Mouse (Mus musculus): ENCODE results near the gene Stard9. TPM values are rescaled to one million over a fixed set of nuclear protein-coding genes. Genes with fewer than 3 reads are reported as not detected.

Gene Stard9
- polyA plus RNA-seq, 1 experiment = 4.4 TPM

DNA sequence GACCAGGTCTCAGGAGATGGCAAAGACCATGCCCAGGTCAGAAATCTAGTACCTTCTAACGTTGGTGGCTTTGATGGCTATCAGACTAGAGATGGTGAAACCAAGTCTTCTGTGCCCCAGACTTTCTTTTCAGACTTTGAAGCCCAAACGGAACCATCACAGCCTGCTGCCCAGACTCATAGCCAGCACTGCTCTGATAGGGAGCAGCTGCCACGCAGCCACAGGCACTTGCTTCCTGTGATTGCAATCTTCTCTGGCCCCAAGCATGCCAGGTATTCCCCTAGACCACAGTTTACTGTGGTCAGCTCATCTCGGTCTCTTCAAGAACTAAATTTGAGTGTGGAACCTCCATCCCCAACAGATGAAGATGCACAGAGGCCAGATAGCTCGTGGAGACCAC is 73.8 kb downstream of the Stard9 start:
- H3K27ac ChIP-seq (ENCODE audit: insufficient read depth, low read depth, low read length) = no peak overlapping the region

GRCm38 (mm10) chr2:120707041-120707440 is 78.1 kb downstream of the Stard9 start:
- TF ChIP-seq POLR2A (IDR thresholded peaks at IDR 0.05; ENCODE audit: low read depth, low read length) = no peak
- TF ChIP-seq CTCF (conservative IDR thresholded peaks at IDR 0.05; ENCODE audit: insufficient read depth, insufficient read length, low read depth, low read length) = no peak
- H3K4me3 ChIP-seq (ENCODE audit: insufficient read depth, low read depth, low read length) = no peak overlapping the region
- H3K27ac ChIP-seq (ENCODE audit: insufficient read depth, low read depth, low read length) = no peak overlapping the region
- DNase-seq = no peak
- H3K27me3 ChIP-seq (replicated peaks; ENCODE audit: control insufficient read depth, insufficient read depth, low read length) = no peaks in the 10 kb centered on the region
- H3K36me3 ChIP-seq (ENCODE audit: control insufficient read depth, insufficient read depth, low read length) = no peaks in the 10 kb centered on the region
- H3K4me1 ChIP-seq (ENCODE audit: control insufficient read depth, insufficient read depth, low read length) = no peaks in the 10 kb centered on the region

More for the DNA sequence above, 73.8 kb downstream of the Stard9 start:
- Histone ChIP-seq H3K4me3 (ENCODE audit: insufficient read depth, low read depth, low read length) (no peak overlapping the region), H3K4me1 (ENCODE audit: control insufficient read depth, insufficient read depth, low read length) (no peaks in the 10 kb centered on the region), H3K36me3 (ENCODE audit: control insufficient read depth, insufficient read depth, low read length) (no peaks in the 10 kb centered on the region), H3K27me3 (replicated peaks; ENCODE audit: control insufficient read depth, insufficient read depth, low read length) (no peaks in the 10 kb centered on the region)
- TF ChIP-seq CTCF (conservative IDR thresholded peaks at IDR 0.05; ENCODE audit: insufficient read depth, insufficient read length, low read depth, low read length) = no peak
- TF ChIP-seq POLR2A (IDR thresholded peaks at IDR 0.05; ENCODE audit: low read depth, low read length) = no peak
- WGBS = 80% methylated on average over 5 of the region's 5 CpGs
- no peak for DNase-seq

DNA sequence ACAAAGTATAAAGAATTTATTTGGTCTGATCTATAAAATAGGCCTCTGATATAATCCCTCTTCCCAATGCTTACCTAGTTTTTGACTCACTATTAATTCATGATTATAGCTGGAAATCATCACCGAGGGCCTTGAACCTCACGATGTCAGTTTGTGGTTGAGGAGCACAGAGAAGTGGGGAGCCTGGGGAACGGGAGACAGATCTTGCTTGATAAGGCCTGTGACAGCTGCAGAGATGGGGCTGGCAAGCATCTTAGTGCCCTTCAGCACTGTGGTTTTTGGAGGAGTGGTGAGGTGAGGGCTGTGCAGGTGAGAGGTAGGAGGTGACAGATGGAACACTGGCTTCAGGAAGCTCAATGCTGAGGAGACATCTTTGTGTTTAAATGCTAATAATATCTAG is 81.2 kb downstream of the Stard9 start:
- Histone ChIP-seq H3K27me3 (replicated peaks; ENCODE audit: control insufficient read depth, insufficient read depth, low read length) (no peaks in the 10 kb centered on the region), H3K4me1 (ENCODE audit: control insufficient read depth, insufficient read depth, low read length) (no peaks in the 10 kb centered on the region), H3K36me3 (ENCODE audit: control insufficient read depth, insufficient read depth, low read length) (no peaks in the 10 kb centered on the region), H3K27ac (ENCODE audit: insufficient read depth, low read depth, low read length) (no peak overlapping the region), H3K4me3 (ENCODE audit: insufficient read depth, low read depth, low read length) (no peak overlapping the region)
- WGBS = 88% methylated on average over 3 of the region's 3 CpGs
- DNase-seq = no peak
- TF ChIP-seq CTCF (conservative IDR thresholded peaks at IDR 0.05; ENCODE audit: insufficient read depth, insufficient read length, low read depth, low read length) (no peak), POLR2A (IDR thresholded peaks at IDR 0.05; ENCODE audit: low read depth, low read length) (no peak)

DNA sequence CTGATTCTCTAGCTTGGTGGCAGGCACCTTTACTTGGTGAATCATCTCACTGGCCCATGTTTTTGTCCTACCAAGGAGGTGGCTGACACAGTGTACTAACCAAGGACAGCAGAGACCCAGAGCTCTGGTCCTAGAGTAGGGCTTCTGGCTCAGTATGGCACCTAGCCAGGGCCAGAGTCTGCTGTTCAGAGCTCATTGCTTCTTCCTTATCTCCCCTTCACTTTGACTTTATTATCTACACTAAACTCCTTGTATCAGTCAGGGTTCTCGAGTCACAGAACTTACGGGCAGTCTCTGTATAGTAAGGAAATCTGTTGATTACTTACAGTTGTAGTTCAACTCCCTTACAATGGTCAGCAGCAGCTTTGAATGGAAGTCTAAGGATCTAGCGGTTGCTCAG is 82.0 kb downstream of the Stard9 start:
- H3K4me1 ChIP-seq (ENCODE audit: control insufficient read depth, insufficient read depth, low read length) = no peaks in the 10 kb centered on the region
- no peak overlapping the region for H3K4me3 ChIP-seq (ENCODE audit: insufficient read depth, low read depth, low read length)
- no peak for TF ChIP-seq CTCF (conservative IDR thresholded peaks at IDR 0.05; ENCODE audit: insufficient read depth, insufficient read length, low read depth, low read length)
- TF ChIP-seq POLR2A (IDR thresholded peaks at IDR 0.05; ENCODE audit: low read depth, low read length) = no peak
- no peaks in the 10 kb centered on the region for H3K36me3 ChIP-seq (ENCODE audit: control insufficient read depth, insufficient read depth, low read length)
- H3K27me3 ChIP-seq (replicated peaks; ENCODE audit: control insufficient read depth, insufficient read depth, low read length) = no peaks in the 10 kb centered on the region
- DNase-seq = no peak
- no peak overlapping the region for H3K27ac ChIP-seq (ENCODE audit: insufficient read depth, low read depth, low read length)
- 97% methylated on average over 3 of the region's 3 CpGs for WGBS

- no peaks in the 10 kb centered on the region for H3K4me1 ChIP-seq (ENCODE audit: control insufficient read depth, insufficient read depth, low read length)
- WGBS = 91% methylated on average over 3 of the region's 3 CpGs
- TF ChIP-seq CTCF (conservative IDR thresholded peaks at IDR 0.05; ENCODE audit: insufficient read depth, insufficient read length, low read depth, low read length) (no peak), POLR2A (IDR thresholded peaks at IDR 0.05; ENCODE audit: low read depth, low read length) (no peak)
- DNase-seq = no peak
- no peaks in the 10 kb centered on the region for H3K27me3 ChIP-seq (replicated peaks; ENCODE audit: control insufficient read depth, insufficient read depth, low read length)
- H3K36me3 ChIP-seq (ENCODE audit: control insufficient read depth, insufficient read depth, low read length) = peaks cover 4% of the 10 kb centered on the region
- no peak overlapping the region for H3K27ac ChIP-seq (ENCODE audit: insufficient read depth, low read depth, low read length)
- H3K4me3 ChIP-seq (ENCODE audit: insufficient read depth, low read depth, low read length) = no peak overlapping the region
Observed at GRCm38 (mm10) chr2:120713441-120713840, 84.5 kb downstream of the Stard9 start.

DNA sequence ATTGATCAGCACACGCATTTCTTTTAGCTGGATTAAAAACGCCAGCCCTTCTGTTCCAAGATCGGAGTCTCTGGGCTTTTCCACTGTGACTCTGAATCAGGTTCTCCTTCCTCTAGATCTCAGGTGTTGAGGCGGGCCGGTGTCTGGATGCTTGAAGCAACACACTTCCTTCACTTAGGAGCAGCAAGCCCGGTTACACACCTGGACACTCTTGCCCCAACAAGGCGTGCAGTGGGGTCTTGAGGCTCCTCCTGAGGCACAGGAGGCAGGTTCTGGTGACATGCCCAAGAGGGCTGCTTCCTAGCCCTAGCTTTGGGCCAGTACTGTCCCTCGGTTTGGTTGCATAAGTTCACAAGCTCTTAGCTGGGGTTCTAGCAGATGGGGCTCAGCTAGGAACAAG is 89.6 kb downstream of the Stard9 start:
- Histone ChIP-seq H3K27ac (ENCODE audit: insufficient read depth, low read depth, low read length) (no peak overlapping the region), H3K27me3 (replicated peaks; ENCODE audit: control insufficient read depth, insufficient read depth, low read length) (no peaks in the 10 kb centered on the region), H3K4me3 (ENCODE audit: insufficient read depth, low read depth, low read length) (no peak overlapping the region), H3K4me1 (ENCODE audit: control insufficient read depth, insufficient read depth, low read length) (no peaks in the 10 kb centered on the region), H3K36me3 (ENCODE audit: control insufficient read depth, insufficient read depth, low read length) (peaks cover 15% of the 10 kb centered on the region)
- WGBS = 96% methylated on average over 8 of the region's 8 CpGs
- TF ChIP-seq POLR2A (IDR thresholded peaks at IDR 0.05; ENCODE audit: low read depth, low read length) = no peak
- TF ChIP-seq CTCF (conservative IDR thresholded peaks at IDR 0.05; ENCODE audit: insufficient read depth, insufficient read length, low read depth, low read length) = no peak
- no peak for DNase-seq

- WGBS = 92% methylated on average over 6 of the region's 6 CpGs
- H3K27me3 ChIP-seq (replicated peaks; ENCODE audit: control insufficient read depth, insufficient read depth, low read length) = no peaks in the 10 kb centered on the region
- DNase-seq = no peak
- H3K36me3 ChIP-seq (ENCODE audit: control insufficient read depth, insufficient read depth, low read length) = peaks cover 15% of the 10 kb centered on the region
- H3K27ac ChIP-seq (ENCODE audit: insufficient read depth, low read depth, low read length) = no peak overlapping the region
- no peaks in the 10 kb centered on the region for H3K4me1 ChIP-seq (ENCODE audit: control insufficient read depth, insufficient read depth, low read length)
- no peak for TF ChIP-seq CTCF (conservative IDR thresholded peaks at IDR 0.05; ENCODE audit: insufficient read depth, insufficient read length, low read depth, low read length)
- no peak for TF ChIP-seq POLR2A (IDR thresholded peaks at IDR 0.05; ENCODE audit: low read depth, low read length)
- H3K4me3 ChIP-seq (ENCODE audit: insufficient read depth, low read depth, low read length) = no peak overlapping the region
Observed at GRCm38 (mm10) chr2:120720821-120721220, 91.9 kb downstream of the Stard9 start.

DNA sequence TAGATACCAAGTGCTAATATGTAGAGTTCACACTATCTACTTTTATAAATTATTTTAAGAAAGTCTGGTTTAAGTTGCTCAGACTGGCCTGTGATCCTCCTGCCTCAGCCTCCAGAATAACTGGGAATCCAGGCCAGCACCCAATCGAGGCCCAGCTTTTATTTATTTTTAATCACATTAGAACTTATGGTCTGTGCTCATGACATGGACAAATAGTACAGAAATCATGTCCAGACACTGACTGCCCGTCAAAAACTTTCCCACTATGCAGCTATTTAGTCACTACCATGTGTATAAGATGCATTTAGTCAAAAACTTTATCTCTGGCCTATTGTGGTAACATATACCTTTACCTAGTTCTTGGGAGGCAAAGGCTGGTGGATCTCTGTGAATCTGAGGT is 93.0 kb downstream of the Stard9 start:
- WGBS = 91% methylated on average over 2 of the region's 2 CpGs

More for the DNA sequence above, 93.0 kb downstream of the Stard9 start:
- Histone ChIP-seq H3K4me1 (ENCODE audit: control insufficient read depth, insufficient read depth, low read length) (no peaks in the 10 kb centered on the region), H3K4me3 (ENCODE audit: insufficient read depth, low read depth, low read length) (no peak overlapping the region), H3K27me3 (replicated peaks; ENCODE audit: control insufficient read depth, insufficient read depth, low read length) (no peaks in the 10 kb centered on the region), H3K27ac (ENCODE audit: insufficient read depth, low read depth, low read length) (no peak overlapping the region), H3K36me3 (ENCODE audit: control insufficient read depth, insufficient read depth, low read length) (peaks cover 18% of the 10 kb centered on the region)
- no peak for DNase-seq
- TF ChIP-seq POLR2A (IDR thresholded peaks at IDR 0.05; ENCODE audit: low read depth, low read length) = no peak
- TF ChIP-seq CTCF (conservative IDR thresholded peaks at IDR 0.05; ENCODE audit: insufficient read depth, insufficient read length, low read depth, low read length) = no peak
